Mouse (Mus musculus) heart, postnatal 0 days (tissue): Measurements from ENCODE around the gene Rdh7.

ENCODE experiments used
- CTCF ChIP-seq: IDR thresholded peaks from 2 replicates; pipeline ENCODE4 v1.5.1; 2016; ENCODE audit warnings: antibody characterized with exemption, control low read depth, low read depth
- EP300 ChIP-seq: IDR thresholded peaks from 2 replicates; pipeline ENCODE4 v1.6.1; 2016; ENCODE audit warnings: antibody characterized with exemption, low read depth

- TF ChIP-seq CTCF (no peak), EP300 (no peak)
Measured at GRCm38 (mm10) chr10:127904718-127905446, 16.3 kb upstream of the Rdh7 start.
